Mouse (Mus musculus) inflammation-experienced regulatory T-cells, adult 16 weeks (primary cell): ENCODE measurements around the gene Ankrd13c. TPM values are rescaled to one million over a fixed set of nuclear protein-coding genes. Genes with fewer than 3 reads are reported as not detected.

Experiments used
- polyA plus RNA-seq: library from polyadenylated mRNA; unstranded; fragments of 100-300 nt; shearing (Covaris generic); gene quantifications from one replicate; pipeline ENCODE4 v1.2.1, GENCODE M21; 2017

Gene Ankrd13c
- polyA plus RNA-seq = 19.2 TPM

GRCm38 (mm10) chr3:157946843-157947358, at the start of gene Ankrd13c:
Gene Ankrd13c, plus strand, starts transcription at chr3:157947239.

GRCm38 (mm10) chr3:157924692-157925328, 22.2 kb upstream of the Ankrd13c start, which contains the start of gene Cth:
Gene Cth, minus strand, starts transcription at chr3:157925077.

GRCm38 (mm10) chr3:158036329-158036988, 89.4 kb downstream of the Ankrd13c start, which contains the start of the genes Srsf11 and Lrrc40:
Gene Srsf11, minus strand, starts transcription at chr3:158036639.
Gene Lrrc40, plus strand, starts transcription at chr3:158036662.

Other genes with a start within 250 kb of the Ankrd13c start
- gene Cth, start 22.2 kb upstream of the Ankrd13c start, polyA plus RNA-seq = not detected
- 299 TPM for gene Srsf11, start 89.4 kb downstream of the Ankrd13c start, polyA plus RNA-seq
- gene Lrrc40, start 89.4 kb downstream of the Ankrd13c start, polyA plus RNA-seq = 31.3 TPM